Mouse (Mus musculus) liver (tissue): Measurements from ENCODE around the gene Tedc1.

Source experiments
- DNase-seq: peaks from one replicate; pipeline ENCODE4 v3.0.0-alpha.2; 2020; ENCODE audit warnings: mixed read lengths

The Tedc1 gene

DNA sequence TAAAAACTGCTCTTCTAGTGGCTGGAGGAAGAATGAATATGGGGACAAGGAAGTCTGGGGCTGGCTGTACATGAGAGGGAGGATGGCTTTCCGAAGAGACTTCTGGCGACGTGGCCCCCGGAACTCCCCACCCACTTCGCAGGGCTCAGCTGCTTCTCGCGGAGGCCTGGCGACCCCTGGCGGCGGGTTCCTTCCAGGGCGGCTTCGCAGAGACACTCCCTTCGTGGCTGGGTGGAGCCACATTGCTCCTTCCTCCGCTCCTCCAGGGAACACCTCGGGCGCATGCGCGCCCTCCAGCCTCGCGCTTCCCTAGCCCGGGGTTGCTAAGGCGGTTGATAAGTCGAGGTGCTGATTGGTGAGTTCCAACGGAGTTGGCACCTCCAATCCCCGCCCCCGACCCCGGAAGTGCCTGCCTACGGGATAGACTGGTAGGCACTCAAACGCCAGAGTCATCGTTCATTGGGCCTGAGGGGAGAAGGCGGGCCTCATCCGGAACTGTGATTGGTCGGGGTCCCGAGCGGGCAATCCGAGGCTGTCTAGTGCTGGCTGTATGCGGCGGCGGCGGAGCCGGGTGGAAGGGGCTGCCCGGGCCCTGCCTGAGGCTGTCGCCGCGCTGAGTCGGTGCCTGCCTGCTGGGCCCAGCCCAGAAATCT lies at the start of gene Tedc1:
Gene Tedc1, plus strand, starts transcription at position 535 of the 653 bp plus-strand sequence.
- DNase-seq = peak; percentile 99

- peak; percentile 82 for DNase-seq
These were observed 48.6 kb upstream of the Tedc1 start for GRCm38 (mm10) chr12:113107431-113108124.

- no peak for DNase-seq
These were observed 47.5 kb upstream of the Tedc1 start for GRCm38 (mm10) chr12:113108528-113109283.

GRCm38 (mm10) chr12:113109801-113110200 lies 46.4 kb upstream of the Tedc1 start:
- DNase-seq = no peak

DNA sequence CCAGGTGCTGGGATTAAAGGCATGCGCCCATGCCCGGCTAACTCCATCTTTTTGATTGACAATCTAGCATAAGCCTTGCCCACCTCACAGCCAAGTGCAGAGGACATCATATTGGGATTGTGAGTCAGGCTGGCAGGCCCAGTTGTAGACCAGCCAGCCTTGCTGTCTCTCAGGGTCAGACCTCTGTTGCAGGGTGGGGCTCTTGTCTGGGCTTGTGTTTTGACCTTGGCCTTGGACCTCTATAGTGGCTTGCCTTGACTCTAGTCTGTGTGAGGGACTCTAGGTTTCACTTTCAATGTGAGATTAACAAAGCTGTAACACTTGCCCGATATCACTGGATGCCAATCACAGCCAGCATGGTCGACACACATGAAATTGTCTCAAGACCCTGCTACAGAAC lies 42.1 kb upstream of the Tedc1 start:
- no peak for DNase-seq

DNA sequence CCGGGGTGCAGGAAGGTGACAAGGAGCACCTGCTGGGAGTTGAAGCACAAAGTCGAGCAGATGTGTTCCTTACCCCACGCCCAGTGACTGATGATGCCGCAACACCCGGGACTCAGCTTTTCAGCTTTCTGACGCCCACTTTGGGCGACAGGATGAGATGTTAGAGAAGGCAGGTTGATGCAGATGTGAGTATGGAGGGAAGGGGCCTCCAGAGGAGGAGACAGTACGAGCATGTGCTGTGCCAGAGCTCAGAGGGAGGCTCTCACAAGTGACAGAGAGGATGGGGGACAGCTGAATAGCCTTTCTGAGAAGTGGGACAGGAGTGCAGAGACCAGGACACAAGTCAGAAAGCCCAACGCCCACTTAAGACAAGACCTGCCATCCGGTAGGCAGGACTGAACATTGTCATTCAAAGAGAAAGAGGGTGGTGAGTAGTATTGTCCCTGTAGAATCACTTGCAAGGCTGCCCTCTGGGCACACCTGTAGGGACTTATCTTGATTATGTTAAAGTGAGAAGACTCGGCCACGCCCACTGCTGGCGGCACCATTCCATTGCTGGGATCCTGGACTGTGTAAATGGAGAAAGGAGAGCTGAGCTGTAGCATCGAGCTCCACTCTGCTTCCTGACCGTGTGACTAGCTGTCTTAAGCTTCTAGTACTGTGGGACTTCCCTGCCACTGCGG lies 41.2 kb upstream of the Tedc1 start:
- no peak for DNase-seq

DNA sequence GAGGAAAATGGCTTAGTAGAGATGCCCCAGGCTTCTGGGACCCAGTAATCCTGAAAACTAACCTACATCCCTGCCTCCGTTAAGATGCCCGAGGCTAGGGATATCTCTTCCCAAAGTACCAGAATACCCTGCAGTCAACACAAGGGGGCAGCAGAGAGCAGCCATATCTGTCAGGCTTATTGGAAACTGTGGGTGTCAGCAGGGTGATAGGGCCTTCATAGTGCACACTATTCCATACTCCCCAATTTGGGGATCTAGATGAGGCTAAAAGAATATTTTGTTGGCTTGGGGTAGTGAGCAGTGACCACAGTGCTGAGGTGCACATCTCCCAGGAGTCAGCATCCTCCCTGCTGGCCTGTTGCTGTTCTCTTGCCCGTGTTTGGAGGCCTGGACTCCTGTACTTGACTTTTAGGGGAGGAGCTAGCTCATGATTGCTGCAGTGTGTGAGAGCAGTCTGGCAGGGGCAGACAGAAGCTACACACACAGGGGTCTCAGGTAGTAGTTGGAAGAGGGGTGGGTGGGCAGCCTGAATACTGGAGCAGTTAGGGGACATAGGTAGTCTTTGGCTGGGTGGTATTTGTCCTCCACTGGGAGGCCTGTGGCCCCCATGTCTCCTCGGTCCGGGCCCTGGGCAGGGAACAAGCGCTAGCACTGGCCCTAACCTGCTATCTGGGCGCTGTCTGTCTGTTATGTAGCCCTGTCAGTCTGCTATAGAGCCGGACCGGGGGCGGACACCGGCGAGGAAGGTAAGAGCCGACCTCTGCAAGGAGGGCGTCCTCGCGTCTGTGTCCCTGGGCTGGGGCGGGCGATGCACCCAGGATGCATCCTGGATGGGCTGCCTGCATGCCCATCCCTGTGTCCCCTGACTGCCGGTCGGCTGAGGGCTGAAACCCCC lies 36.5 kb upstream of the Tedc1 start:
- DNase-seq = peak; percentile 84

GRCm38 (mm10) chr12:113124726-113125125 lies 31.5 kb upstream of the Tedc1 start:
- no peak for DNase-seq

DNA sequence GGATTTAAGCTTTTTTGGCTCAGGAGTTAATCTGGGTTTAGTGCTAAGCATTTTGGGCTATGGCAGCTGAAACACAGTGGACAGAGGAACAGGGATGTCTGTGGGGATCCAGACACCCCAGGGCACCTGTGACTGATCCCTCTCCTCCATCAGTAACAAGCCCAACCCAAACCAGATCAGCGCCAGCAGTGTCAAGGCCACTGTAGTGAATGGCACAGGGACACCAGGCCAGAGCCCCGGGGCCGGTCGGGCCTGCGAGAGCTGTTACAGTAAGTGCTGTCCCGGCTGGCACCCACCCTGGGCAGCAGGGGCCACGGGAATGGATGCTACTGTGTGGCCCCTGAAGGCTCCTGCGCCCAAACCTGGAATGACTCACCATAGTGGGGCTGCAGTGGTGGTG lies 25.5 kb upstream of the Tedc1 start:
- DNase-seq = no peak

- DNase-seq = no peak
These were observed 24.6 kb upstream of the Tedc1 start for GRCm38 (mm10) chr12:113131601-113132000.

DNA sequence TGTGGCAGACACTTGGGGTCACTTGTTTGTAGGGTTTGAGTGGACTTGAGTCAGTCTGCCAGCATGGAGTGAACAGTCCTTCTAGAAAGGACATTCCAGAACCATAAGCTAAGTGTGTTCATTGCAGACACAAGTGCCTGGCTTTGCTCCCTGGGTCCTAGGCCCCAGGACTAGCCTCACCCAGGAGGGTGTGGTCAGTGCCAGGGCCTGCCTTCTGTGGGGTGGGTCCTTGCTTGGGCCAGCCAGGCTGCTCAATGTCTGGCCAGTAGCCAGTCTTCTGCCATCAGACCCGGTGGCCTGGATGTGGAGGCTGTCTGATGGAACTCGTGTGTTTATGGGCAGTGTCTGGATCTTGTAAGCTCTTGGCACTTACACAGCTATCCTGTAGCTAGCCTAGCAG lies 23.7 kb upstream of the Tedc1 start:
- DNase-seq = no peak

GRCm38 (mm10) chr12:113133260-113133659 lies 23.0 kb upstream of the Tedc1 start:
- DNase-seq = no peak

GRCm38 (mm10) chr12:113133861-113134403 lies 22.3 kb upstream of the Tedc1 start:
- no peak for DNase-seq

GRCm38 (mm10) chr12:113134502-113134901 lies 21.7 kb upstream of the Tedc1 start:
- no peak for DNase-seq

DNA sequence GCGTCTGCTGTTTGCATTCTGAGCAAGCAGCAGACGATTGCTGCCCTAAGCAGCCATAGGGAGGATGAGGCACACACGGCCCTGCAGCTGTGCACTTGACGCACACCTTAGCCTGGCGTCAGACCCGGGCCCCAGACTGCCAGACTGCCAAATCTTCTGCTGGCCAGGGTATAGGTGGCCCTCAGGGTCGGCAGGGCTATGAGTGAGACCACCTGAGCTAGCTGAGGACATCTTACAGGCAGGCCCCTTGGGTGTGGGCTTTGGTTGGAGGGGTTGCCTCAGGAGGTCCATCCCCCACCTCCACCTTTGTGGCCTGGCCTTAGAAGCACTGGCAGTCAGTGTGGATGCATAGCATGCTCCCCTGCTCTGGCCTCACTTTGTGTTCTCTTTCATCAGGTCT lies 20.8 kb upstream of the Tedc1 start:
- no peak for DNase-seq

- no peak for DNase-seq
These were observed 19.7 kb upstream of the Tedc1 start for GRCm38 (mm10) chr12:113136492-113137020.

DNA sequence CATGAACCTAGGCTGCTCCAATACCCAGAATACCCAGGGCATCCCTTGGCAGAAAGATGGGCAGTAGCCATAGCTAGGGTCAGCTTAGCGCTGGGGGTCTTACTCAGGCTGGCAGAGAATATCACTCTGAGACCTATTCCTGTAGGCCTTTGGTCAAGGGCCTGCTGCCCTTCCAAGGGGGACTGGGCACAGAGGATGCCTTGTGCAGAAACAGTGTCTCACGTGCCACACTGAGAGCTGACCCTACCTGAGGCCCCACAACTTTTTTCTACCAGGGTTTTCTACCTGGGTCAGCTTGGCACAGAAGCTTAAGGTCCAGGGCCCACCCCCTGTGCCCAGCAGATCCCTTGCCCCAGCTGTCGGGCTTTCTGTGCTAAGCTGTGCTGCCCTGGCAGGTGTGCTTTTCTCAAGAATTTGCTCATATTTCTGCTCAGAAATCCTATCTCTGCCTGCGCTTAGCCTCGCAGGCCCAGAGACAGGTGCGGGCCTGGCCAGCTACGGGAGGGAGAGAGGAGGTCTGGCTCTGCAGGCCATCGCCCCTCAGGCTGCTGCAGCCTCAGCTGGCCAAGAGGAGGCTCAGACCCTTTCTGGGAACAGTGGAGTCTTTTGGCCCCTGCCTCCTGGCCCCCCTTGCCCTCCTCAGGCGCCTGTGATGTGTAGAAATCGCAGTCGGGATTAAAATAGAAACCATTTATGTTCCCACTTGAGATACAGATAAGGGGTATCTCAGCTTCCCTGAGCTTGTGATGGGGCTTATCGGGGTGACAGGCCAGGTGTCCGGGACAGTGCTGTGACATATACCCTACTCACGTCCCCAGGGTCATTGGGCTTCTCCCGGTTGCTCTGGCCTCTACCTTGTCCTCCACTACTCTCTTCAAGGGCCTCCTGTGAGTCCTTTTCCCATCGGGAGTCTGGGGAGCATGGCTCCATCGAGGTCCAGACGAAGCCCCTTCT lies 18.7 kb upstream of the Tedc1 start:
- no peak for DNase-seq

GRCm38 (mm10) chr12:113138291-113138690 lies 17.9 kb upstream of the Tedc1 start:
- no peak for DNase-seq

- no peak for DNase-seq
These were observed 17.0 kb upstream of the Tedc1 start for GRCm38 (mm10) chr12:113138901-113139864.
